Mouse (Mus musculus): Measurements from ENCODE around the gene Spred1.

Gene Spred1

DNA sequence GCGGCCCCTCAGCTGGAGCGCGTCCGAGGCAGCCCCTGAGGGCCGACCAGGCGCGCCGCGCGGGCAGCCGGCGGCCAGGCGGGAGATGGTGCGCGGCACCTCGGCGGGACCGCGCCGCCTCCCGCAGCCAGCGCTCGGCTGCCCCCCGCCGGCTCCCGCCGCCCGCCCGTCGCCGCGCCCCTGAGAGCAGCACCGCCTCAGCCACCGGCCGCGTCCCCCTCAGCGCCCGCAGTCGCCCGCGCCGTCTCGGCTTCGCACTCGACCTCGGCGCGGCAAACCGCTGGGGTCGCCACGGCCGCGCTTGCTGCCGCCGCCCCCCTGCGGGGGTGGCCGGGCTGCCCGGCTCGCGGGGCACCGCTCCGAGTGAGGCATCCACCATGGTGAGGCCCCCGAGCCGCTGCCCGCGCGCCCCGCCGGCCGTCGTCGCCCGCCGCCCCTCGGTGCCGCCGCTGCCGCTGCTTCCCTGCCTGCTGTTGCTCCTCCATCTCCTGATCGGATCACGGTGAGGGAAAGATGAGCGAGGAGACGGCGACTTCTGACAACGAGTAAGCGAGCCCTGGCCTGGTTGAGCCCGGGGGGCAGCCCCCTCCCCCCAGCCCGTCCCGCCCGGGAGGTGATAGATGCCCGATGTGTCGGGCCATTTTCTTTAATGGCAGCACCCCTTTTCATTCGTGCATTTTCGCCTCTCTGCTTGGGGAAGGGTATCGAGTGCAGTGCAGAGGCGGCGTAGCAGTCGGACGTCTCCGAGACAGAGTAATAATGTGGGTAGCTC lies at the start of gene Spred1:
Gene Spred1 (plus strand): TSS at position 163 of the 772 bp plus-strand sequence.
- no peak for DNase-seq (ENCODE audit: low spot score in 2 of 2)

GRCm38 (mm10) chr2:117071596-117071995 lies 49.6 kb upstream of the Spred1 start:
- DNase-seq (ENCODE audit: low spot score in 2 of 2) = no peak

GRCm38 (mm10) chr2:117078711-117079110 lies 42.5 kb upstream of the Spred1 start:
- no peak for DNase-seq (ENCODE audit: low spot score in 2 of 2)

- DNase-seq (ENCODE audit: low spot score in 2 of 2) = no peak
Observed at GRCm38 (mm10) chr2:117079621-117080020, 41.6 kb upstream of the Spred1 start.

DNA sequence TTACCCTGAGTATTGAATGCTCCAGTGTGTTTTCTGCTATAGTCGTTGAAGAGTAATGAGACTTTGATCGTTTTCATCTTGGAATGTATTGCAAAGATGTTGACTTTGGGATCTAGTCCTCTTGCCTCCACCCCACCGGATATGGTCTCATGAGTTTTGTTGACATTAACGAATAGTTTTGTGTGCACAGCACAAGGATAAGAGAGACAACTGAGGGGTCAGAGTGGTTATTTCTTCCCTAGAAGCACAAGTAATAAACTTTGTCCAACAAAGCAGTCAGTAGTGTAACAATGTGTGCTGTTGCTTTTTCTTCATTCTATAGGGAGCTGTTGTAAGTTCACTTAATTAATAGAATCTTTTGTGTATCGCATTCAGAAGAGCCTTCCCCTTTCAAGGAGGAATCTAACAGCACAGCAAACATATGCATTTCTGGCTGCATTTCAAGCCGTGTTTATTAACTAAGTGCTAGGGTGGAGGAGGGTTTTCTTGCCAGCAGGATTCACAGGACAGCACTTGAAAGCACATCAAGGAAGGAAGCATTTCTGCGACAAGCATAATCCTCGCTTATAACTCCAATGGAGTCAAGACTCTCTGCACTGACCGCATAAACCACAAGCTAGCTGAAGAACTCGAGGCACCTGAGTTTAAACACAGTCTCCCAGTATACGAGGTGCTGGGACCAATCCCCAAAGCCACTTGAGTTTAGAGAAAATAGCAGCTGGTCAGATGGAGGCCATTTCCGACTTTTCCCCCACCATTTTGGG lies 35.0 kb upstream of the Spred1 start:
- no peak for DNase-seq (ENCODE audit: low spot score in 2 of 2)

GRCm38 (mm10) chr2:117086766-117087457 lies 34.3 kb upstream of the Spred1 start:
- no peak for DNase-seq (ENCODE audit: low spot score in 2 of 2)

- DNase-seq (ENCODE audit: low spot score in 2 of 2) = no peak
Observed at GRCm38 (mm10) chr2:117087458-117087820, 33.7 kb upstream of the Spred1 start.

GRCm38 (mm10) chr2:117089482-117089881 lies 31.7 kb upstream of the Spred1 start:
- DNase-seq (ENCODE audit: low spot score in 2 of 2) = no peak

DNA sequence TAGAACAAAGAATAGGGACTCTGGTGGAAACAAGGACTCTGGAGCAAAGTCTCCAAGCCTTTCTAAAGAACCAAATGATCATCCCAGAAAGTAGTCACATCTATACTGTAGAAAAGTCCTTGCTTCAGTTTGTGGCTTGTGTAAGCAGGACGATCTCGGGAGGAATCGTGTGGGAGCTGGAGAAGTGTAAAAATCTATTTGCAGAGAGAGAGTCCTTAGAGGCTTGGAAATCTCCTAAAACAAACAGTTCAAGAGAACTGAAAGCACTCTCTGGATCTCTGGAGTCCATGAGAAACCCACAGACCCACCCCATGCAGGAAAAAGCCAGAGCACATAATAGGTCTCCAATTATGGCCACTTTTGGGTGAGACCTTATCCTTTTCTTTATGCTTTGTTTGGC lies 31.1 kb upstream of the Spred1 start:
- no peak for DNase-seq (ENCODE audit: low spot score in 2 of 2)

- no peak for DNase-seq (ENCODE audit: low spot score in 2 of 2)
Observed at GRCm38 (mm10) chr2:117092946-117093401, 28.2 kb upstream of the Spred1 start.

DNA sequence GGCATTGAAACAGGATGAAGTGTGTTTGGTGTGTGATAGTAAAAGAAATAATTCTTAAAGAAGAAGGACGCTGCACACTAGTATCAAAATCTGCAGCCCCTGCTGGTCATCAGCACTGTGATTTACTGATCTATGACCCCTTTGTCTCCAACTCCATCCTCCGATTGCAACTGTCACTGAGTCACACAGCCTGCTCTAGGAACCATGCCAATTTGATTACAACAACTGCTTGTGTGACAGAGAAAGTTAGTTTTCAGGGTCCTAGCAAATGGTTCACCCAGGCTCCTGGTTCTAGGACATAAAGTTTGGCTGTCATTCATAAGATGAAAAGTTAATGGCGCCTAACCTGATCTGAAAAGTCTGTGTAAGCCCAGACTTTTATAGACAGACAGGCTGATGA lies 25.7 kb upstream of the Spred1 start:
- no peak for DNase-seq (ENCODE audit: low spot score in 2 of 2)

DNA sequence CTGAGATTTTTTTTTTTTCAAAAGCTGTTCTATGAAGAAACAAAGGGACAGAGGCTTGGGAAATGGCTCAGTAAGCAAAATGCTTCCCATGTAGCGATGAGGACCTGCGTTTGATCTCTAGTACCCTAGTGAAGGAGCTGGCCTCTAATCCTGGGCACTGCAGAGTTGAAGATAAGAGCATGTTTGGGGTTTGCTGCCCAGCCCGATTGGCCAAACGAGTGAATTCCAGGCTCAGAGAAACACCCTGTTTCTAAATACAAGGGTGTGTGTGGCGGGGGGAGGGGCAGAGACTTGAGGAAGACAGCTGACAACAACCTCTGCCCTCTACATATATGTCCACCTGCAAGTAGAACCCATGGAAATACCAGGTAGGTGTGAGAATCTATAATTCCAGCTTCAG lies 23.9 kb upstream of the Spred1 start:
- DNase-seq (ENCODE audit: low spot score in 2 of 2) = no peak

GRCm38 (mm10) chr2:117099316-117099715 lies 21.9 kb upstream of the Spred1 start:
- DNase-seq (ENCODE audit: low spot score in 2 of 2) = no peak

GRCm38 (mm10) chr2:117103461-117103860 lies 17.7 kb upstream of the Spred1 start:
- DNase-seq (ENCODE audit: low spot score in 2 of 2) = no peak

DNA sequence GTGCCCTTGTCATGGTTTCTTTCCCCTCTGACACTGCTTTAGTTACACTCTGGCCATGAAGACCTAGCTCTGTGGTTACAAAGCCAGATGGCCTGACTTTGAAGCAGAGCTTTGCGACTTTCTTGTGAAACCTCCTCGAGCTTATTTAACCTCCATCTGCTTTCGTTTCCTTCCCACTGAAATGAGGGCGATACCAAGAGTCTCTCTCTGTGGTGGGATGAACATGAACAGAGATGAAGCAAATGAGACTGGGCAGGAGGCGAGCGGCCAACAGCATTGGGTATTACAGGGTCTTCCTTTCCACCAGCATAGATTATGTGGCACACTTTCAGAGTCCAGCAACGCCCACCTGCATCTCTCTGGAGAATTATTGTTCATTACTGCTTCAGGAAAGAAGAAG lies 15.8 kb upstream of the Spred1 start:
- no peak for DNase-seq (ENCODE audit: low spot score in 2 of 2)

DNA sequence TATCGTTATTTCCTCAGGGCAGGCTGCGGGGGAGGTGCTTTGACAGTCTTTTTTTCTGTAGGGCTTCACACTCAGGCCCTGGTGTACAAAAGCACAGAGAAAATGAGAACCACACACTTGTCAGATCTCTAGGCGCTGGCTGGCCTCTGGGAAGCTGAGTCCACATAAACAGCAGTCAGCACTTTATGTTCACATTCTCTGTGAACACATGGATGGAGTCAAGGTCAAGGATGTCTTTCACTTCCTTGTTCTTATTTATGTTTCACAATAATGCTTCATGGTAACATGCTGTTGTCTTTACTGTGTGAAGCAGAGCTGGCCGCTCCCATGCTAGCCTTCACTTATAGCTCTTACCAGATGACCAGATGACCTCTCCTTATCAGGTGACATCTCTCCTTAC lies 13.1 kb upstream of the Spred1 start:
- no peak for DNase-seq (ENCODE audit: low spot score in 2 of 2)

GRCm38 (mm10) chr2:117109296-117109695 lies 11.9 kb upstream of the Spred1 start:
- no peak for DNase-seq (ENCODE audit: low spot score in 2 of 2)

- no peak for DNase-seq (ENCODE audit: low spot score in 2 of 2)
Observed at GRCm38 (mm10) chr2:117110355-117110866, 10.8 kb upstream of the Spred1 start.

DNA sequence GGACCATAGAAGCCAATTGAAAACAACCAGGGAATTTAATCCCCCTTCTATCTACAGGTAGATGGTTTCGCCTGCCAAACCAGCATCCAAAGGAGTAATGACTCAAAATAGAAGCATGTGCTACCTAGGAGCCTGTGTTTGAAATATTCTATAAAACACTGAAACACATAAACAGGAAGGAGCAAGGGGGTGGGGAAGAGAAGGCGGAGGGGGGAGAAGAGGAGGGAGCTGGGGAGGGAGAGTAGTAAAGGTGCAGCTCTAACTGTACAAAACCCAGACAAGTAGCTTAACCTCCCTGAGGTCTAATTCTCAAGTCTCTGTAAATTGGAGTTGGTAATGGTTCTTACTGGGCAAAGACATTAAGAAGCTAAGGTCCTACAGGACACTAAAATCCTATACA lies 7.9 kb upstream of the Spred1 start:
- no peak for DNase-seq (ENCODE audit: low spot score in 2 of 2)

DNA sequence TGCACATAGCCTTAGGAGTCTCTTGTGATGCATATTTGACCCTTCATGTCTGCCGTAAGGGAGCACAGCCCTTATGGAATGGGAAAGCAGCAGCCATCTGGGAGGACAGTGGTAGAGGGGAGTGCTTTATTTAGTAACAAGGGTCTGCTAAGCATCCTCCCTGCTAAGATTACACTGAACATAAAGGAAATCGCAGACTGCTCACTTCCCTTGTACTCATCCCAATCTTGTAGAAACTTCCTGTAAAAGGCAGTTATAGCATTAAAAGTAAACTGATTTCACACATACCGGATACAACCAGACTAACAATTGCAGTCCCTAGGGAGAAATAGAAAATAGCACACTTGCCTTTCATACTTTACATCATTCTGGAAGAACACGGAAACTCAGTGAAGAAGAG lies 7.4 kb upstream of the Spred1 start:
- no peak for DNase-seq (ENCODE audit: low spot score in 2 of 2)

GRCm38 (mm10) chr2:117118516-117118915 lies 2.7 kb upstream of the Spred1 start:
- no peak for DNase-seq (ENCODE audit: low spot score in 2 of 2)

All from spleen, postnatal 14 days (tissue).